Mouse (Mus musculus) myocyte (in vitro differentiated cells): ENCODE measurements around the gene Tmcc3.

Experiments used
- POLR2A ChIP-seq: IDR thresholded peaks from one replicate; pipeline ENCODE4 v1.6.1; 2011; ENCODE audit warnings: low read depth, mild to moderate bottlenecking, control low read depth, moderate library complexity; ENCODE audit not compliant: insufficient read length
- TCF12 ChIP-seq: IDR thresholded peaks from one replicate; pipeline ENCODE4 v1.6.1; 2011; ENCODE audit warnings: mild to moderate bottlenecking, control low read depth; ENCODE audit not compliant: poor library complexity, insufficient read depth, severe bottlenecking

DNA sequence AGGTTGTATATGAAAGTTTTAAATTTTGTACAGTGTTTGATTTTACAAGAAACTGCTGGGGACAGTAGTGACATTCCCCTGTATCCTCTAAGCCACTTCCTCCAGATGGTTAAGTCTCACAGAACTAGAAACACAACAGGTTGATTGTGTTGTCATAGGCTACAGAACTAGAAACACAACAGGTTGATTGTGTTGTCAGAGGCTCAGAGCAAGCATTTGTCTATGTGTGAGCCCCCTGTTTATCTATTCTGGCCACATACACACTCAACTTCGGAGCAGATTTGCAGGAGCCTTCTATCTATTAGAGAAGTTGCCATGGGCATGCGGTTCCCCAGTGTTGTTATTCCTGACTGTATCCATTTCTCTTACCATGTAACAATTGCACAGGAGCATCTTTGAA lies 218.3 kb downstream of the Tmcc3 start:
- TF ChIP-seq TCF12 = no peak
- no peak for TF ChIP-seq POLR2A
